Mouse (Mus musculus) cerebral cortex, adult 2 months (tissue): ENCODE measurements around the gene Erv3.

Experiments
- WGBS: fragments of 180-500 bp; shearing (Covaris S2); methylation state at CpG from one replicate; pipeline ENCODE4 v1.1.7; 2018; 5-methylcytosine and 5-hydroxymethylcytosine counted together

The Erv3 gene

DNA sequence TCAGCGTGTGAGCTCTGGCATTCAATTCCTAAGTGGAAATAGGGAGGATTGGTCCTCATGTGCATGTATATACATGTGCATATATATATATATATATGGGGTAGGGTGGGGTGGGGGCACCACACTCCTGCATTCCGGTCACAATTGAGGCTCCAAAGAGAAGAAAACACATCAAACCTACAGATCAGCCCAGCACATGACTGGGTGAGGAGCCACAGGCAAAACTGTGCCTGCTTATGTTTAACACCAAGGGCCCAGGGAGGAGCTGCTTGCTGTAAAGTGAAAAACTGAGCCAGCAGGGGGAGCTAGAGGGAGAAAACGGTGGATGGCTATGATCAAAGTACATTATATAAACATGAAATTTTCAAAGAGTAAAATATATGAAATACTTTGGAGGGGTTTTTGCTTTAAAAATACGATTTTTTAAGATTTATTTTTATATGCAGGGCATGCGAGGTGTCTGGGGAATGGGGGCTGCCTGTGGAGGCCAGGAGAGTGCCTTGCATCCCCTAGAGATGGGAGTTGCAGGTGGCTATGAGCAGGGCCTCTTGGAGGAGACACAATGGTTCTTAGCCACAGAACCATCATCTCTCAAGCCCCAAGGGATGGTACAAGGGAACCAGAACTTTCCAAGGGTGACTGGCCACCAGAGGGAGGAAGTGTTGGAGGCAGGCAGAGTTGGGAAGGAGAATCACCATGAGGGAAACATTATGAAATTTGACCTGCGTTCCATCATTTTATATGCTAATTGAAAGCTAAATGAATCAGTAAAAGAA, 38.4 kb downstream of the Erv3 start:
- 34% methylated on average over 6 of the region's 6 CpGs for WGBS

DNA sequence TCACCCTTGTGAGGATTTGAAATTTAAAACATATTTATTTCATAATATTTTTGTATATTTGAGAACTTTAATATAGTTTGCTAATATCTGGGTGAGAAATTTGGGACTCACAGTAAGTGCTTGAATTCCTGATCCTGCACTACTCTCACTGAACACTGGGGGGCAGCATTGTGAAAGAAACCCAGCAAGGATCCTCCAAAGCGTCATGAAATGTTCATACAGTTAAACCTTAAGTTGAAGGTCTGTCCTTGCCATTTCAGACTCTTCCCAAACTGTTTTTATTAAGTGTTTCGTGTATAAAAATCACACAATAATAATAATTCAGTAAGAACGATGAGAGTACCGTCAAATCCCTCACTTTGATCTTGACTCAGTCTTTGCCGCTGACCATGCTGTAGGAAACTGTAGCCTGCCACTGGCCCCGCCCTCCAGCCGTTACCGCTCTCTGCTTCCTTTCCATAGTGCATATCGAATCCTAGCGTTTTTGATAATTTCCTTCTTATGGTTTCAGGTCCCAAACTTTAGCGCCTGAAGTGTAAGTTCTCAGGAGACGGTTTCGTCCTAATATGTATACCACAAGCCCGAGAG, 39.4 kb downstream of the Erv3 start:
- 22% methylated on average over 14 of the region's 14 CpGs for WGBS

DNA sequence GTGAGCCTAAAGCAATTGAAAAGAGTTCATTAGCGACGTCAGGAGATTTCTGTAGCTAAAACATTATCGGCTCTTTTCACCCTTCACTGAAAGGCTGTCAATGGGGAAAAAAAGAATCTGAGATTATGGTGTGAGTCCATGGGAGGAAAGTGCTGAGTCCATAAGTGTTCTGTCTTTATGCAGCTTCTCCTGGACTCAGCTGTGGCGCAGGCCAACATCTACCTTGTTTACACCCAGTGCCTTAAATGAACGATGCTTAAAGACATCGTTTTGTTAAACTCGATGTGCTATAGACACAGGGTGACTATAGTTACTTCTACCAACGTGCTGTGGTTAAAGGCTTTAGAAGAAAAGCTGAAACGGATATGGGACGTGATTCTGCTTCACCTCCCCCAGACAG, 45.2 kb downstream of the Erv3 start:
- WGBS: 78% methylated on average over 10 of the region's 10 CpGs

DNA sequence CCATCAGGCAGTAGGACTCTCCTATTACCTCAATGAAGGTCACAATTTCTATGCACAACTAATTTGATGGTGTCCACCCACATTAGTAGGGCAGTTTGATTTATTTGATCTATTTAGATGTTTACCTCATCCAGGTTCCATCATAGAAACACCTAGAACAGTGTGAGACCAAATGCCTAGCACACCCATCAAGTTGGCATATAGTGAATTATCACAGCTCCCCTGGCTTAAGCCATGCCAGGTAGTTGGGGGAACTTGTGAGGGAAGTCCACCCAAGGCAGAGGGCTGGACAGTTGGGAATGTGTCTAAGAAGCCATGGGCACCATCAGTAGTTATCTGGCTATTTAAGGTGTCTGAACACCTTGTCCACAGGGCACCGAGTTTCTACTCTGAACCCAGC, 46.1 kb downstream of the Erv3 start:
- WGBS: 83% methylated on average over 1 of the region's 1 CpGs

DNA sequence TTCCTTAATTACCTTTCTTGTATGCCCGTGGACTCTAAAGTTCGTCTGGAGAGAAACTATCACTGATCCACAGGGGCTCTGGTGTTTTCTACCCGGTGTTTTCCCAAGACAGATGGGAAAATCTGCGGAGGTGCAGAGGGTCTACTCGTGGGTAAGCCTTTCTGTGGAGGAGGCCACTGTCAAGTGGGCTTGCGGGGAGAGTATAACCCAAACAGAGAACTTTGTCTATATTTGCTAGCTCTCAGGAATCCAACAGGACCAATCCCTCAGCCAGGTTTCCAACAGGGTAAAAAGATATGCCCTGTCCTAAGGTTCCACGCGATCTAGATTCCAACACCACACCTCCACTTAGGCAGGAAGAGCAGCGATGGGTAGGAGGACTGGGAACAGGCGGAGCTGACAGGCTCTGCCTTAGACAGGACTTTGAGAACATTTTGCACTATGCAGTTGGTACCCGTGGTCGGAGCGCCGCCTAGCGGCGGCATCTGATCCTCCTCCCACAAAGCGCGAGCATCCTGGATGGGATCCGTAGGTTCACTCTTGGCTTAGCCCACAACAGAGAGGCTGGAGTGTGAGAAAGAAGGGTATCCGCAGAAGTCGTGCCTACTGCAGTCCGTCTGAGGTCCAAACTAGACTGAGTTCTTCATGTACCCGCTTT, 46.9 kb downstream of the Erv3 start:
- WGBS: 15% methylated on average over 23 of the region's 23 CpGs

DNA sequence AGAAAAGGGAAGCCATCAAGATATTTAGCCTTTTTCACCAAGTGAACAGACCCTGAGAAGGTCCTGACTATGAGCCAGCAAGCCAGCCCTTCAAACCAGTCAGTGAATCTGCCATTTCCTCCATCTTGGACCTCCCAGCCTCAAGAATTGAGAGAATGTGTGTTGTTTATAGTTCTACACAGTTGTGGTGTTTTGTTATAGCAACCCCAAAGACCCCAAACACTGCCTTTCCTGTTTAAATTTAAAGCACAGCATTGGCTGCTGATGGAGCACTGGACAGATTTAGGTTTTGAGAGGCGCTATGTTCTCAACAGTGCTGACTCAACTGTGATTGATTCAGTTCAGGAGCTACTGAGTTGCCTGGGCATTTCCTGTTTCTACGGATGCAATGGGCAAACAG, 47.9 kb downstream of the Erv3 start:
- WGBS: 55% methylated on average over 2 of the region's 2 CpGs

DNA sequence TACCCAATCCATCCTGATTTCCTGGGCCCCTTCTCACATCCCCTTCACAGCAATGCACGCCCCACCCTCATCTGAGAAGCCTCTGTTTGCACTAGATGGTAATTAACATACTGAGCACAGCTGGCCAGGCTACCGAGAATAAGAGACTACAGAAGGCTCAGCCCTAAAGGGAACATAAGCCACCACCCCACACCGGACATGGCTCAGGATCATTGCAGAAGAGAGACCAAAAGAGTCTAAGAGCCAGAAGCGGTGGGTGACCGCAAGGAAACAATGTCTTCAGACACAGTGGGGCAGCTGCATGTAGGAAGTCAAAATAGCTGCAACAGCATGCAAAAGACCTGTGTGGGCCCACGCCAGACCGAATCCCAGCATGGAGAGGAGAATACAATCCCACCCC, 50.7 kb downstream of the Erv3 start:
- WGBS: 48% methylated on average over 7 of the region's 7 CpGs

DNA sequence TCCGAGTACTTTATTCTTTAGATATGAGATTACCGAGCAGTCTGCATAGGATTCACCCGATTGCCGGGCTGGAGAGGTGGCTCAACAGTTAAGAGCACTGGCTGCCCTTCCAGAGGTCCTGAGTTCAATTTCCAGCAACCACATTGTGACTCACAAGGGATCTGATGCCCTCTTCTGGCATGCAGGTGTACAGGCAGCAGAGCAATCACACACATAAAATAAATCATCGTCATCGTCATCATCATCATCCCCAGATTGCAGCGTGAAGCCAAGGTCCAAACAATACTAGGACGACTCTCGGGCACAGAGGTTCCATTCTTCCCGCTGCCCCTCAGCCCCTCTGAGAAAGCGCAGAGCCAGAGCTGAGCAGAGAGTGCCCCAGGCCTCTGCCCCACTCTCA, 51.9 kb downstream of the Erv3 start:
- WGBS: 74% methylated on average over 11 of the region's 11 CpGs

DNA sequence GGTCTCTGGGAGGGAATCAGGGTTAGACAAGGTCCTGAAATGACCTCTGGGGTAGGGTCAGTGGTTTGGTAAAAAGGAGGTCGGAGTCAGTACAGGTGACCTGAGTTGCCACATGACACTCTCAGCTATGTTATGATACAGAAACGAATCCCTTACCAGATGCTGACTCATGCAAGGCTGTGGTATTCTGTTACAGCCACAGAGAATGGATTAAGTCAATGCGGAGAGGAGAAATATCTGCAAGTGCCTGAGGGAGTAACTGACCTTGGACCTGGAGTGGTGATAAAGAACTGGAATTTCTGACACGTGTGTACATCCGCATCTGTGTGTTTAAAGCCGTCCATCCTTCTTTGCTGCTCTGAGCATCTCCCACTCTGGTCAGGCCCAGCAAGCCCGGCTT, 52.7 kb downstream of the Erv3 start:
- 81% methylated on average over 7 of the region's 7 CpGs for WGBS

DNA sequence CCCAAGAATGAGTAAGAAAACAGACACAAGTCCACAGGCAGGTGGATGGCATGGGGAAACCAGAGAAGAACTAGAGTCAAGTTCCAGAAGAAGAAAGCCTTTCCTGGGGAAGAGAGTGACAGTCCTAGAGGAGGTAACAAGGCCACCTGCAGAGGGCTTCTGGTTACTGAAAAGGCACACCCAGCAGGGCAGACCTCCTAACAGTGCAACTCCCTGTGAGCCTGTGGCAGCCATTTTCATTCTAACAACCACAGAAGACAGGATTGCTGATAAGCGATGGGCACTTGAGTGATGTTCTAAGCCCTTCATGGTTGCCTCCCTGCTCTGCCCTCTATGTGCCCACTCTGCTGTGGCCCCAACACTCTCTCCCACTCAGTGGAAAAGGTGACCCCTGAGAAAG, 54.2 kb downstream of the Erv3 start:
- WGBS: 92% methylated on average over 1 of the region's 1 CpGs

DNA sequence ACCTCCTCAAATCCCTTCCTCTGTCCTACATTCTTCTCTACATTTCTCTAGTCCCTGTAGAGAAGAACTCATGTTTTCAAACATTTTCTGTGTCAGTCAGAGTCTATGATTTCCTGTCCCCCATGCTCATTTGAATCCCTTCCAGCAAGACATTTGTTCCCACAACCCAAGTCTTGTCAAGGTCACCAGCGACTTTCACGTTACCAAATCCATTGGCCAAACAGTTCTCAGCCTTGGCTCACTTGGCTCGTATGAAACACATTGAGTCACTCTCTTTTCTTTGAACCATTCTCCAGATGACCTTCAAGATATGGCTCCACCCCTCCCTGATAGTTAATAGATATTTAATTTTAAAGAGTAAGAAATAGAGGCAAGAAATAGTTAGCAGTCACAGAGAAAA, 55.7 kb downstream of the Erv3 start:
- 91% methylated on average over 3 of the region's 3 CpGs for WGBS
